Mouse (Mus musculus) liver, embryonic 16.5 days (tissue): ENCODE data around the gene Crb2. TPM values are rescaled to one million over a fixed set of nuclear protein-coding genes. Genes with fewer than 3 reads are reported as not detected.

Source experiments
- ATAC-seq: fragments of 200-750 bp; cut with Nextera tagmentation; 2 replicates; pipeline ENCODE4 v1.8.0; 2017; ENCODE audit warnings: low read depth, mild to moderate bottlenecking, moderate number of reproducible peaks, moderate library complexity
- H3K27ac ChIP-seq: fragments of 300-500 bp; sonication (generic); 2 replicates; pipeline ENCODE4 v1.5.1; 2014; ENCODE audit warnings: mild to moderate bottlenecking, low read length
- H3K27me3 ChIP-seq: fragments of 300-500 bp; sonication (generic); 2 replicates; pipeline ENCODE4 v1.6.1; 2014; ENCODE audit warnings: low read depth, low read length, mixed read lengths; ENCODE audit not compliant: control insufficient read depth, insufficient read depth
- H3K36me3 ChIP-seq: fragments of 300-500 bp; sonication (generic); 2 replicates; pipeline ENCODE4 v1.6.1; 2014; ENCODE audit warnings: mild to moderate bottlenecking; ENCODE audit not compliant: control insufficient read depth, insufficient read depth
- H3K4me1 ChIP-seq: fragments of 300-500 bp; sonication (generic); 2 replicates; pipeline ENCODE4 v1.6.1; 2014; ENCODE audit warnings: low read depth, low read length, mixed read lengths; ENCODE audit not compliant: control insufficient read depth
- H3K4me2 ChIP-seq: fragments of 300-500 bp; sonication (generic); 2 replicates; pipeline ENCODE4 v1.6.1; 2014; ENCODE audit warnings: low read depth, low read length, mixed read lengths
- H3K4me3 ChIP-seq: fragments of 300-500 bp; sonication (generic); 2 replicates; pipeline ENCODE4 v1.5.1; 2014; ENCODE audit warnings: low read depth, mild to moderate bottlenecking, low read length
- H3K9ac ChIP-seq: fragments of 300-500 bp; sonication (generic); 2 replicates; pipeline ENCODE4 v1.6.1; 2014; ENCODE audit warnings: low read depth, low read length
- H3K9me3 ChIP-seq: fragments of 300-500 bp; sonication (generic); replicated peaks from 2 replicates; pipeline ENCODE4 v1.6.1; 2016; ENCODE audit warnings: low read length; ENCODE audit not compliant: control insufficient read depth
- WGBS: fragments of 180-500 bp; shearing (Covaris S2); extraction: QIAGEN DNeasy Blood & Tissue Kit; methylation state at CpG from one replicate; pipeline ENCODE4 v1.1.7; 2014; ENCODE audit not compliant: insufficient replicate concordance; 5-methylcytosine and 5-hydroxymethylcytosine counted together
- polyA plus RNA-seq: library from polyadenylated mRNA; unstranded; fragments of >200 nt; fragmentation: Nextera tagmentation; extraction: Ambion mirVana; gene quantifications from 2 replicates; pipeline ENCODE4 v1.2.1, GENCODE M21; 2015

Crb2 gene
- polyA plus RNA-seq, result 0.06 and 0.12 TPM in 2 replicates

- Histone ChIP-seq H3K27me3 (peaks cover 24% of the 10 kb centered on the region), H3K36me3 (no peaks in the 10 kb centered on the region), H3K4me1 (peaks cover 17% of the 10 kb centered on the region), H3K4me3 (0 out of 2 replicates have a peak within 1 kb of the TSS, but pooled peaks have one; percentile 11), H3K9me3 (no peaks in the 10 kb centered on the region), H3K9ac (no peak within 1 kb of the TSS), H3K27ac (no peak within 1 kb of the TSS), H3K4me2 (peak within 1 kb of the TSS; percentile 31)
- 8% methylated on average over 18 of the region's 18 CpGs for WGBS
- ATAC-seq, result no peak
Observed at GRCm38 (mm10) chr2:37776016-37776415, at the start of gene Crb2. Gene Crb2, plus strand, starts transcription at chr2:37776249.

- no peak overlapping the region for H3K4me2 ChIP-seq
- peaks cover 7% of the 10 kb centered on the region for H3K4me1 ChIP-seq
- no peak for ATAC-seq
- H3K9ac ChIP-seq, result no peak overlapping the region
- H3K27me3 ChIP-seq, result no peaks in the 10 kb centered on the region
- WGBS, result 40% methylated on average over 5 of the region's 5 CpGs
- no peaks in the 10 kb centered on the region for H3K9me3 ChIP-seq
- no peak overlapping the region for H3K4me3 ChIP-seq
- H3K27ac ChIP-seq, result no peak overlapping the region
- no peaks in the 10 kb centered on the region for H3K36me3 ChIP-seq
Observed at GRCm38 (mm10) chr2:37731241-37731801, 44.7 kb upstream of the Crb2 start.

GRCm38 (mm10) chr2:37734979-37735806 lies 40.9 kb upstream of the Crb2 start:
- H3K4me2 ChIP-seq, result peak overlapping the region; percentile 26
- H3K27me3 ChIP-seq, result no peaks in the 10 kb centered on the region
- H3K4me3 ChIP-seq, result no peak overlapping the region
- H3K36me3 ChIP-seq, result no peaks in the 10 kb centered on the region
- H3K27ac ChIP-seq, result no peak overlapping the region
- H3K4me1 ChIP-seq, result peaks cover 7% of the 10 kb centered on the region
- 9% methylated on average over 17 of the region's 17 CpGs for WGBS
- no peaks in the 10 kb centered on the region for H3K9me3 ChIP-seq
- no peak for ATAC-seq
- no peak overlapping the region for H3K9ac ChIP-seq

DNA sequence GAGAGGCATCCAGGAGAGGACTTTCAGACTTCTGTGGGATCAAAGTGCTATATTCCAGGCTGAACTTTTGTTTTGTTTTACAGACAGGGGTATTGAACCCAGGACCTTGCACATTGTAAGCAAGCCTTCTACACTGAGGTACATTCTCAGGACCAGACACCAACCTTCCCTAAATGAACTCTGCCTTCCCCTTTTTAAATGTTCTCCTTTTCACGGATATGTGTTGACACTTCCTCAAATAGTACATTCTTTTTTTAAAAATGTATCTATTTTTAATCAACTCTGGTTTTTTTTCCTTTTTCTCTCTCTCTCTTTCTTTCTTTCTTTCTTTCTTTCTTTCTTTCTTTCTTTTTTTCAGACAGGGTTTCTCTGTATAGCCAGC lies 40.3 kb upstream of the Crb2 start:
- no peaks in the 10 kb centered on the region for H3K27me3 ChIP-seq
- H3K4me1 ChIP-seq, result peaks cover 7% of the 10 kb centered on the region
- peak overlapping the region; percentile 26 for H3K4me2 ChIP-seq
- WGBS, result 10% methylated on average over 1 of the region's 1 CpGs
- no peak overlapping the region for H3K4me3 ChIP-seq
- H3K36me3 ChIP-seq, result no peaks in the 10 kb centered on the region
- H3K9ac ChIP-seq, result no peak overlapping the region
- H3K9me3 ChIP-seq, result no peaks in the 10 kb centered on the region
- H3K27ac ChIP-seq, result no peak overlapping the region
- ATAC-seq, result no peak

DNA sequence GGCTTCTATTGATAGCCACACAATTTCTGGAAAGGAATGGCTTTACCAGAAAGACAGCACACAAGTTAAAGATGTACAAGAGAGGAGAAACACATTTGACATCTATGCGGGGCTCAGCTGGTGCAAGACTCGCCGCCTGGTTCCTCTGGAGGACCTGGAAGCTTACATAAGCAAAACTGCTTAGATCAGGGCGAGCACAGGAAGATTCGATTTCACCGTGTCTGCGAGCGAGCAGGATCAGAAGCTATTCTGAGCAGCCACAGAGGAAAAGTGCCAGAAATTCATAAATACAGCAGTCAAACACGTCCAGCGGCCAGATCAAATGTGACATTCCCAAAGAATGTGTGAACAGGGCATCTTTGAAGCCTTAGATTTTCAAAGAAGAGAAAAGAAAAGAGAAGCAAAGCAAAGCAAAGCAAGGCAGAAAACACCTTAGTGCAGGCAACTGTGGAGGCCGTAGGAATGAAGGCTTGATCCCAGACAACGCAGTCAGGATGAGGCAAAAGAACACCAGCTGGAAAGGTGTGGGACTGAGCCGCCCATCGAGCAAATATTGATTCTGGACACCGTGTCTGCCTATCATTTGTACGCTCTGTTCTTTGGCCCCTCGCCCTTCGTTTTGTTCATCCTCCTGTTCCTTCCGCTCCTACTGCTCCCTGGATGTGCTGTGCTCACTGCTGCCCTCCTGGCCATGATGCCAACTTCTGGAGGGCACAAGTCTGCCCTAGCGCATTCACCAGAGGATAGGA lies 34.1 kb upstream of the Crb2 start:
- Histone ChIP-seq H3K27me3 (no peaks in the 10 kb centered on the region), H3K4me2 (no peak overlapping the region), H3K9ac (no peak overlapping the region), H3K27ac (no peak overlapping the region), H3K36me3 (no peaks in the 10 kb centered on the region), H3K4me1 (no peaks in the 10 kb centered on the region), H3K4me3 (no peak overlapping the region), H3K9me3 (no peaks in the 10 kb centered on the region)
- ATAC-seq, result peak; percentile 43; the same call in 1 of the 2 replicates
- 60% methylated on average over 20 of the region's 20 CpGs for WGBS

GRCm38 (mm10) chr2:37744773-37745395 lies 31.2 kb upstream of the Crb2 start:
- H3K9ac ChIP-seq, result no peak overlapping the region
- H3K27me3 ChIP-seq, result no peaks in the 10 kb centered on the region
- ATAC-seq, result no peak
- 78% methylated on average over 10 of the region's 10 CpGs for WGBS
- H3K9me3 ChIP-seq, result no peaks in the 10 kb centered on the region
- H3K27ac ChIP-seq, result no peak overlapping the region
- H3K4me3 ChIP-seq, result no peak overlapping the region
- H3K36me3 ChIP-seq, result no peaks in the 10 kb centered on the region
- H3K4me1 ChIP-seq, result no peaks in the 10 kb centered on the region
- no peak overlapping the region for H3K4me2 ChIP-seq

- no peaks in the 10 kb centered on the region for H3K4me1 ChIP-seq
- no peak overlapping the region for H3K27ac ChIP-seq
- 76% methylated on average over 5 of the region's 5 CpGs for WGBS
- H3K36me3 ChIP-seq, result no peaks in the 10 kb centered on the region
- no peaks in the 10 kb centered on the region for H3K9me3 ChIP-seq
- no peaks in the 10 kb centered on the region for H3K27me3 ChIP-seq
- H3K4me2 ChIP-seq, result no peak overlapping the region
- H3K9ac ChIP-seq, result no peak overlapping the region
- no peak for ATAC-seq
- no peak overlapping the region for H3K4me3 ChIP-seq
Observed at GRCm38 (mm10) chr2:37746293-37747049, 29.6 kb upstream of the Crb2 start.

DNA sequence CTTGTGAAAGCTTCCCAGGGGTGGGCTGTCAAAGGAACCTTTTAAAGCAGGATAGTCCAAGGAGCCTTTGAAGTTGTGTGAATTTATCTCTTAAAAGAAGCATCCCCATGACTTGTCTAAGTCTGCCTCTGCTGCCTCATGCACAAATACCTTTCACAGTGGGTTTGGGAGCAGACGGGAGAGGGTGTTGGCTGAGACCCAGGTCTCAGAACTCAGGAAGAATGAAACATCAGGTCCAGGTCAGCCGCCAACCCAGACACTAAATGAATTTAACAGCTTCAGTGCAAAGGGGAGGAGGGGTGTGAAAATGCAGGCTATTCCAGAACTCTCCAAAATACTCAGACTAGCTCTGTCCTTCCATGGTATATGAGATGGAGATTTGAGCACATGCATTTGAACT lies 28.1 kb upstream of the Crb2 start:
- no peak overlapping the region for H3K4me2 ChIP-seq
- no peak overlapping the region for H3K9ac ChIP-seq
- 49% methylated on average over 2 of the region's 2 CpGs for WGBS
- no peaks in the 10 kb centered on the region for H3K27me3 ChIP-seq
- no peaks in the 10 kb centered on the region for H3K9me3 ChIP-seq
- H3K36me3 ChIP-seq, result no peaks in the 10 kb centered on the region
- no peak for ATAC-seq
- no peak overlapping the region for H3K4me3 ChIP-seq
- no peaks in the 10 kb centered on the region for H3K4me1 ChIP-seq
- H3K27ac ChIP-seq, result no peak overlapping the region
